ENCODE assay signal across 8 mouse cellular contexts in the genomic region with DNA sequence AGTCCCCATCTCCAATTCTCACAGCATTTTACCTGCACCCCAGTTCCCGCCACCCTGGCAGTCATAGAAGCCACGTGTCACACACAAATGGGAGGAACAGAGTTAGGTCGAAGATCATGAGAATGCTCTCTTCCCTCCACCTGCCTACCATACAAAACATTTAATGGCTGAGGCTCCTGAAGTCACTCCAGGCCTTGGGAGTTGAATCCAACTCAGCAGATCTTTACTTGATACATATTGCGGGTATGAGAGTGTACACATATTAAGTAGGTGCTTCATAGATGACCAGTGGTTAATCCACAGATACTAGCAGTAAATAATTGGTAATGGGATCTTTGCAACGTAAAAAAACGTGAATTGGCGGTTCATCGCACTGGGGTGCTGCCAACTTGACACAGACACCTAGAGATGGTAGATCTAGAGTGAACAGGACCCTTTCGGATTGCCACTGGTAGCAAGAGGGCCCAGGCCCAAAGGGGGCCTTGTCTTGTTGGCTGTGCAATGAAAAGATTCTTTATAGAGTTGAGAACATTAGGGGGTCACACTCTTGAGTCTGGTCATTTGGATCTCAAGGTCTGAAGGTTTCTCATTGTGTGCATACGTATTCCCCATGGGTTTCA. TPM values are rescaled to one million over a fixed set of nuclear protein-coding genes. Genes with fewer than 3 reads are reported as not detected.
DNase-seq lines count a peak whose midpoint lies in the region; ATAC-seq lines count a peak whose summit lies in the region.

No protein-coding gene starts in this region.

- no peak for DNase-seq in heart, postnatal 36 days
- DNase-seq in ES-CJ7 (ENCODE audit: low read depth, low spot score), result peak; percentile 6
- DNase-seq in embryonic facial prominence, embryonic 14.5 days (ENCODE audit: low spot score), result no peak
- DNase-seq in right cerebral cortex, postnatal 36 days (ENCODE audit: low spot score in 2 of 2), result no peak

- peak overlapping the region; percentile 63 for H3K27ac ChIP-seq in heart, embryonic 13.5 days (replicated peaks)
- H3K27ac ChIP-seq in embryonic facial prominence, embryonic 14.5 days (replicated peaks; ENCODE audit: low read depth, low read length), result peak overlapping the region; percentile 70; the same call in 1 of the 2 replicates
- no peak overlapping the region for H3K27ac ChIP-seq in limb, embryonic 12.5 days
- peak overlapping the region; percentile 85 for H3K27ac ChIP-seq in stomach, embryonic 16.5 days (ENCODE audit: low read length)

- H3K4me1 ChIP-seq in heart, embryonic 13.5 days, result peaks cover 30% of the 10 kb centered on the region
- peaks cover 5% of the 10 kb centered on the region; the same call in 1 of the 2 replicates for H3K4me1 ChIP-seq in embryonic facial prominence, embryonic 14.5 days (ENCODE audit: control insufficient read depth, insufficient read depth, low read length)
- H3K4me1 ChIP-seq in limb, embryonic 12.5 days (replicated peaks), result peaks cover 16% of the 10 kb centered on the region
- peaks cover 11% of the 10 kb centered on the region for H3K4me1 ChIP-seq in stomach, embryonic 16.5 days (ENCODE audit: control insufficient read depth, insufficient read depth, low read length)

- no peaks in the 10 kb centered on the region for H3K27me3 ChIP-seq in heart, embryonic 13.5 days (replicated peaks)
- H3K27me3 ChIP-seq in embryonic facial prominence, embryonic 14.5 days (replicated peaks; ENCODE audit: control insufficient read depth, insufficient read depth, low read length), result no peaks in the 10 kb centered on the region
- H3K27me3 ChIP-seq in limb, embryonic 12.5 days, result peaks cover 5% of the 10 kb centered on the region; the same call in 1 of the 2 replicates
- no peaks in the 10 kb centered on the region for H3K27me3 ChIP-seq in stomach, embryonic 16.5 days (ENCODE audit: control insufficient read depth, insufficient read depth, low read length)

- peak overlapping the region; percentile 85 for H3K4me2 ChIP-seq in heart, embryonic 13.5 days
- H3K4me2 ChIP-seq in embryonic facial prominence, embryonic 14.5 days (ENCODE audit: low read depth, low read length), result peak overlapping the region; percentile 69
- H3K4me2 ChIP-seq in limb, embryonic 12.5 days, result peak overlapping the region; percentile 64
- H3K4me2 ChIP-seq in stomach, embryonic 16.5 days (ENCODE audit: low read depth, low read length), result peak overlapping the region; percentile 79

- ATAC-seq in heart, embryonic 13.5 days (ENCODE audit: extremely low read depth, insufficient number of reproducible peaks, low FRiP score, low TSS enrichment), result no peak
- ATAC-seq in embryonic facial prominence, embryonic 14.5 days (ENCODE audit: low read depth), result no peak; the same call in 1 of the 2 replicates
- no peak for ATAC-seq in limb, embryonic 12.5 days (ENCODE audit: insufficient number of reproducible peaks, insufficient read depth, low FRiP score, low TSS enrichment, low read depth)
- no peak for ATAC-seq in stomach, embryonic 16.5 days (ENCODE audit: insufficient read depth, low FRiP score)
- ATAC-seq in CD4-positive, CD25-positive, alpha-beta regulatory T cell, adult 4 months, result no peak

- no peaks in the 10 kb centered on the region for H3K36me3 ChIP-seq in heart, embryonic 13.5 days
- no peaks in the 10 kb centered on the region for H3K36me3 ChIP-seq in embryonic facial prominence, embryonic 14.5 days (ENCODE audit: control insufficient read depth, insufficient read depth, low read length)
- no peaks in the 10 kb centered on the region for H3K36me3 ChIP-seq in limb, embryonic 12.5 days
- H3K36me3 ChIP-seq in stomach, embryonic 16.5 days (ENCODE audit: control insufficient read depth, insufficient read depth, low read length), result no peaks in the 10 kb centered on the region

- 62% methylated on average over 10 of the region's 10 CpGs for WGBS in heart, embryonic 13.5 days
- 67% methylated on average over 10 of the region's 10 CpGs for WGBS in embryonic facial prominence, embryonic 14.5 days
- WGBS in limb, embryonic 12.5 days, result 70% methylated on average over 10 of the region's 10 CpGs
- 65% methylated on average over 10 of the region's 10 CpGs for WGBS in stomach, embryonic 16.5 days

- no peaks in the 10 kb centered on the region for H3K9me3 ChIP-seq in heart, embryonic 13.5 days
- no peaks in the 10 kb centered on the region for H3K9me3 ChIP-seq in embryonic facial prominence, embryonic 14.5 days (ENCODE audit: control insufficient read depth, low read length)
- H3K9me3 ChIP-seq in limb, embryonic 12.5 days, result no peaks in the 10 kb centered on the region
- no peaks in the 10 kb centered on the region for H3K9me3 ChIP-seq in stomach, embryonic 16.5 days (replicated peaks; ENCODE audit: control insufficient read depth, low read length)

- intact Hi-C loops in heart, postnatal 36 days (cut with DNase I), result loop anchor here (5.0 to 10.0 kb wide), 3 partner anchors 275 to 927 kb away; partner anchors contain the start of gene Dph6

- peak overlapping the region; percentile 87 for H3K9ac ChIP-seq in heart, embryonic 13.5 days
- peak overlapping the region; percentile 71 for H3K9ac ChIP-seq in embryonic facial prominence, embryonic 14.5 days (ENCODE audit: low read depth, low read length)
- peak overlapping the region; percentile 63 for H3K9ac ChIP-seq in limb, embryonic 12.5 days (replicated peaks)
- H3K9ac ChIP-seq in stomach, embryonic 16.5 days (ENCODE audit: low read length), result peak overlapping the region; percentile 77

- H3K4me3 ChIP-seq in heart, embryonic 13.5 days, result peak overlapping the region; percentile 66
- peak overlapping the region; percentile 67 for H3K4me3 ChIP-seq in embryonic facial prominence, embryonic 14.5 days (ENCODE audit: low read depth, low read length)
- H3K4me3 ChIP-seq in limb, embryonic 12.5 days (replicated peaks), result peak overlapping the region; percentile 70
- H3K4me3 ChIP-seq in stomach, embryonic 16.5 days (replicated peaks; ENCODE audit: low read length), result peak overlapping the region; percentile 66

RNA-seq across cellular contexts. Expression of gene BC052040, which starts 0.6 kb away (rescaled TPM):
- polyA plus RNA-seq in heart, embryonic 13.5 days (2015; fragmentation: Nextera tagmentation; extraction: Ambion mirVana), result 14.5 and 15.7 TPM in 2 replicates
- 1 to 10 TPM; 2.1 to 2.2 TPM for total RNA-seq in heart, postnatal 36 days (2021)
- 9.8 and 10.6 TPM in 2 replicates for polyA plus RNA-seq in embryonic facial prominence, embryonic 14.5 days (2014; fragmentation: Nextera tagmentation; extraction: Ambion mirVana)
- polyA plus RNA-seq in limb, embryonic 12.5 days (2016; fragmentation: Nextera tagmentation; extraction: Ambion mirVana), result 7.9 and 11.2 TPM in 2 replicates
- 12.3 and 13.3 TPM in 2 replicates for polyA plus RNA-seq in stomach, embryonic 16.5 days (2015; fragmentation: Nextera tagmentation; extraction: Ambion mirVana)
- 10 to 100 TPM; 12.9 to 13.4 TPM for polyA plus RNA-seq in CD4-positive, CD25-positive, alpha-beta regulatory T cell, adult 4 months (2017; shearing (Covaris generic))
